Mouse (Mus musculus) lung, adult 2 months (tissue): Measurements from ENCODE around the gene Ripor1.

Experiments used
- CTCF ChIP-seq: fragments of 200-500 bp; IDR thresholded peaks from 2 replicates; pipeline ENCODE4 v1.5.1; 2011; ENCODE audit warnings: mild to moderate bottlenecking, low read length, control low read depth; ENCODE audit not compliant: insufficient read depth
- POLR2A ChIP-seq: fragments of 200-500 bp; IDR thresholded peaks from 2 replicates; pipeline ENCODE4 v1.6.1; 2011; ENCODE audit warnings: low read depth, mild to moderate bottlenecking, control low read depth, low read length, borderline replicate concordance; ENCODE audit errors: extremely low read depth

- TF ChIP-seq POLR2A (no peak), CTCF (no peak)
These were observed 585 bp downstream of the Ripor1 start for GRCm38 (mm10) chr8:105605491-105606188.
